Mouse (Mus musculus) bone marrow, adult 2 months (tissue): ENCODE results near the gene Pcsk5.

Experiments
- CTCF ChIP-seq: fragments of 200-500 bp; IDR thresholded peaks from 2 replicates; pipeline ENCODE4 v1.5.1; 2011; ENCODE audit warnings: low read length, control low read depth; ENCODE audit not compliant: control insufficient read depth, insufficient read depth
- POLR2A ChIP-seq: fragments of 200-500 bp; IDR thresholded peaks from 2 replicates; pipeline ENCODE4 v1.6.1; 2011; ENCODE audit warnings: low read depth, mild to moderate bottlenecking, control low read depth, low read length, borderline replicate concordance; ENCODE audit not compliant: control insufficient read depth

- no peak for TF ChIP-seq POLR2A
- no peak for TF ChIP-seq CTCF
Measured at GRCm38 (mm10) chr19:17385022-17385421, 452.4 kb downstream of the Pcsk5 start.
